8 mouse cellular contexts compared by ENCODE assay signal in the genomic region with DNA sequence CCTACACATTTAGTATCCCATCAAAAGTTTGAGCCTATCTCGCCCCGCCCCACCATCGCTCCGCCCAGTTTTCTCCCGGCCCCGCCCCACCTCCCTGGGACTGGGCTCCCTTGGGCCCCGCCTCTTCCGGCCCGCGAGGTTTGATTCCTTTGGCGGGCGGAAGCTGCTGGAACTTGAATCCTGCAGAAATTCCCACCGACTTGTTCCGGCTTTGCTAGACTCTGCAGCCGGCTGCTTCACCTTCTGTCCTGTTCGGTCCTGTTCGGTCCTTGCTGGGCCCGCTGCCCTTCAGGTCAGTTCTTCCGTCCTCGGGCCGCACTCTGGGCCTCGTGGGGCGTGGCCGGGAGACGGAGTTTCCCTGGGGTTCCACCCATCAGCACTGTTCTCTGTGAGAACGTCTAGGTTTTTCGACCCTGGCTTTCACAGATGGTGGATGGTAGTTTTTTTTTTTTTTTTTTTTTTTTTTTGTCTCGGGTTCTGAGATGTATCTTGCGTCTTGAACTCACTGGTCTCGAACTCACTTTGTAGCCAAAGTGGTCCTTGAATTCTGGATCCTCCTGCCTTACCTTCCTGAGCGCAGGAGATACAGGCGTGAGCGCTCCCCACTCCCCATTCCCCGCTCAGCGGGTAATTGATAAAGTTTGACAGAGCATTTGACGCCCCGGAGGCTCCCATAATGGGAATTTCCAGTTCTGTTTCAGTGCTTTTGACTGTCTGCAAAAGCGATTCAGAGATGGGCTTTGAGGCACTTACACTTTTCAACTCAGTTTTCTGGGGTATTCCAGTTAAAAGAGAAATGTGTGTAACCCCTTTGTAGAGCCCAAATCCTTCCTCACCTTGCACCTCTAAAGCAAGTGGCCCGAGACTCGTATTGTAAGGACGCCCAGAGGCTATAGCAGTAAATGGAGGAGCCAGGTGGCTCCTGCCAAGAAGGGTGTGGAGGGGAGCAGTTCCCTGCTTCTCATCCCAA. TPM values are rescaled to one million over a fixed set of nuclear protein-coding genes. Genes with fewer than 3 reads are reported as not detected.
DNase-seq lines count a peak whose midpoint lies in the region; ATAC-seq and TF ChIP-seq lines count a peak whose summit lies in the region.

Gene Melk (plus strand): TSS at position 96 of the 970 bp plus-strand sequence.

- WGBS in heart, embryonic 10.5 days, result 1% methylated on average over 41 of the region's 41 CpGs
- under 1% methylated on average over 41 of the region's 41 CpGs for WGBS in kidney, embryonic 14.5 days
- 1% methylated on average over 41 of the region's 41 CpGs for WGBS in lung, adult 2 months
- WGBS in neural tube, embryonic 15.5 days, result 1% methylated on average over 41 of the region's 41 CpGs
- 3% methylated on average over 41 of the region's 41 CpGs for WGBS in thymus, adult 2 months

- ATAC-seq in kidney, embryonic 14.5 days (ENCODE audit: low FRiP score, low TSS enrichment), result peak; percentile 95
- ATAC-seq in neural tube, embryonic 15.5 days (ENCODE audit: low FRiP score), result peak; percentile 86

- no peaks in the 10 kb centered on the region for H3K27me3 ChIP-seq in E14TG2a.4 (ENCODE audit: insufficient read depth, low read length)
- H3K27me3 ChIP-seq in heart, embryonic 10.5 days (ENCODE audit: insufficient read depth, poor library complexity, severe bottlenecking), result no peaks in the 10 kb centered on the region
- no peaks in the 10 kb centered on the region for H3K27me3 ChIP-seq in kidney, embryonic 14.5 days (ENCODE audit: control insufficient read depth, insufficient read depth, low read length)
- H3K27me3 ChIP-seq in neural tube, embryonic 15.5 days (replicated peaks), result no peaks in the 10 kb centered on the region
- no peaks in the 10 kb centered on the region for H3K27me3 ChIP-seq in thymus, adult 2 months (ENCODE audit: control insufficient read depth, insufficient read depth, low read length)

- peak within 1 kb of the TSS; percentile 72 for H3K9ac ChIP-seq in kidney, embryonic 14.5 days (ENCODE audit: low read depth, low read length)
- peak within 1 kb of the TSS; percentile 59 for H3K9ac ChIP-seq in neural tube, embryonic 15.5 days (replicated peaks)

- peak within 1 kb of the TSS; percentile 83 for H3K4me2 ChIP-seq in kidney, embryonic 14.5 days (replicated peaks; ENCODE audit: low read depth, low read length)
- H3K4me2 ChIP-seq in neural tube, embryonic 15.5 days, result peak within 1 kb of the TSS; percentile 88

- no peak for TF ChIP-seq CTCF in E14TG2a.4 (conservative IDR thresholded peaks at IDR 0.05; ENCODE audit: low read length)
- TF ChIP-seq CTCF in embryonic fibroblast, embryonic 13.5 days (IDR thresholded peaks at IDR 0.05; ENCODE audit: borderline replicate concordance, insufficient read depth, low read length), result no peak
- no peak for TF ChIP-seq CTCF in lung, adult 2 months (IDR thresholded peaks at IDR 0.05; ENCODE audit: insufficient read depth, low read length)
- TF ChIP-seq CTCF in thymus, adult 2 months (IDR thresholded peaks at IDR 0.05; ENCODE audit: borderline replicate concordance, control insufficient read depth, extremely low read depth, insufficient read depth, low read length, poor library complexity), result no peak

- no peak within 1 kb of the TSS for H3K27ac ChIP-seq in embryonic fibroblast, embryonic 13.5 days (ENCODE audit: insufficient read depth, low read length)
- peak within 1 kb of the TSS; percentile 93 for H3K27ac ChIP-seq in heart, embryonic 10.5 days
- peak within 1 kb of the TSS; percentile 66; the same call in 1 of the 2 replicates for H3K27ac ChIP-seq in kidney, embryonic 14.5 days (ENCODE audit: low read depth, low read length)
- no peak within 1 kb of the TSS for H3K27ac ChIP-seq in neural tube, embryonic 15.5 days (replicated peaks)
- H3K27ac ChIP-seq in thymus, adult 2 months (ENCODE audit: control insufficient read depth, insufficient read depth, low read length), result no peak within 1 kb of the TSS

- DNase-seq in brain, adult 2 months (ENCODE audit: low read depth, low spot score), result peak; percentile 49
- DNase-seq in heart, embryonic 10.5 days (ENCODE audit: low spot score), result peak; percentile 96
- DNase-seq in lung, adult 2 months, result peak; percentile 68
- peak; percentile 75 for DNase-seq in thymus, adult 2 months

- H3K4me1 ChIP-seq in E14TG2a.4 (replicated peaks; ENCODE audit: low read depth, low read length), result peaks cover 18% of the 10 kb centered on the region
- peaks cover 4% of the 10 kb centered on the region; the same call in 1 of the 2 replicates for H3K4me1 ChIP-seq in embryonic fibroblast, embryonic 13.5 days (ENCODE audit: control insufficient read depth, insufficient read depth, low read length)
- peaks cover 17% of the 10 kb centered on the region for H3K4me1 ChIP-seq in heart, embryonic 10.5 days
- H3K4me1 ChIP-seq in kidney, embryonic 14.5 days (ENCODE audit: control insufficient read depth, insufficient read depth, low read length), result peaks cover 12% of the 10 kb centered on the region
- 0 out of 2 replicates have a peak, but pooled peaks cover 4% of the 10 kb centered on the region for H3K4me1 ChIP-seq in lung, adult 2 months (ENCODE audit: control insufficient read depth, insufficient read depth, low read length)
- H3K4me1 ChIP-seq in neural tube, embryonic 15.5 days, result peaks cover 12% of the 10 kb centered on the region
- H3K4me1 ChIP-seq in thymus, adult 2 months (replicated peaks; ENCODE audit: control insufficient read depth, insufficient read depth, low read length), result peaks cover 6% of the 10 kb centered on the region

- peak; percentile 57 for TF ChIP-seq POLR2A in embryonic fibroblast, embryonic 13.5 days (IDR thresholded peaks at IDR 0.05; ENCODE audit: low read depth, low read length)
- TF ChIP-seq POLR2A in lung, adult 2 months (IDR thresholded peaks at IDR 0.05; ENCODE audit: borderline replicate concordance, extremely low read depth, low read depth, low read length), result no peak
- TF ChIP-seq POLR2A in thymus, adult 2 months (IDR thresholded peaks at IDR 0.05; ENCODE audit: control insufficient read depth, extremely low read depth, insufficient read depth, low read length, poor library complexity), result no peak

- no peaks in the 10 kb centered on the region for H3K9me3 ChIP-seq in E14TG2a.4 (ENCODE audit: low read length)
- H3K9me3 ChIP-seq in heart, embryonic 10.5 days, result no peaks in the 10 kb centered on the region
- H3K9me3 ChIP-seq in kidney, embryonic 14.5 days (ENCODE audit: control insufficient read depth, low read length), result no peaks in the 10 kb centered on the region
- no peaks in the 10 kb centered on the region for H3K9me3 ChIP-seq in neural tube, embryonic 15.5 days (replicated peaks)

- H3K36me3 ChIP-seq in E14TG2a.4 (ENCODE audit: insufficient read depth, low read length), result peaks cover 28% of the 10 kb centered on the region
- H3K36me3 ChIP-seq in heart, embryonic 10.5 days, result peaks cover 11% of the 10 kb centered on the region; the same call in 1 of the 2 replicates
- peaks cover 5% of the 10 kb centered on the region; the same call in 1 of the 2 replicates for H3K36me3 ChIP-seq in kidney, embryonic 14.5 days (ENCODE audit: control insufficient read depth, insufficient read depth, low read length)
- H3K36me3 ChIP-seq in neural tube, embryonic 15.5 days, result no peaks in the 10 kb centered on the region
- H3K36me3 ChIP-seq in thymus, adult 2 months (ENCODE audit: control insufficient read depth, insufficient read depth, low read length), result peaks cover under 1% of the 10 kb centered on the region; the same call in 1 of the 2 replicates

- peak within 1 kb of the TSS; percentile 94 for H3K4me3 ChIP-seq in E14TG2a.4 (replicated peaks; ENCODE audit: low read length)
- H3K4me3 ChIP-seq in embryonic fibroblast, embryonic 13.5 days (ENCODE audit: insufficient read depth, low read length), result peak within 1 kb of the TSS; percentile 96
- H3K4me3 ChIP-seq in heart, embryonic 10.5 days, result peak within 1 kb of the TSS; percentile 93
- peak within 1 kb of the TSS; percentile 65 for H3K4me3 ChIP-seq in kidney, embryonic 14.5 days (ENCODE audit: low read length)
- H3K4me3 ChIP-seq in lung, adult 2 months (replicated peaks; ENCODE audit: extremely low read depth, low read depth, low read length), result peak within 1 kb of the TSS; percentile 80
- H3K4me3 ChIP-seq in neural tube, embryonic 15.5 days (replicated peaks), result peak within 1 kb of the TSS; percentile 63
- peak within 1 kb of the TSS; percentile 90 for H3K4me3 ChIP-seq in thymus, adult 2 months (ENCODE audit: control insufficient read depth, insufficient read depth, low read length)

RNA-seq across cellular contexts. Expression of gene Melk, which starts in this region (rescaled TPM):
- 27.0 and 30.6 TPM in 2 replicates for polyA plus RNA-seq in embryonic fibroblast, embryonic 13.5 days (2011; ENCODE audit: insufficient read length, low read depth, missing spikeins)
- 40.9 and 43.2 TPM in 2 replicates for polyA plus RNA-seq in heart, embryonic 10.5 days (2016; fragmentation: Nextera tagmentation; extraction: Ambion mirVana)
- polyA plus RNA-seq in kidney, embryonic 14.5 days (2014; fragmentation: Nextera tagmentation; extraction: Ambion mirVana), result 41.6 and 52.6 TPM in 2 replicates
- 0.31 and 0.92 TPM in 2 replicates for polyA plus RNA-seq in lung, adult 2 months (2012; rRNA removed)
- 4.0 and 11.6 TPM in 2 replicates for polyA plus RNA-seq in neural tube, embryonic 15.5 days (2015; fragmentation: Nextera tagmentation; extraction: Ambion mirVana)
- 5.3 and 7.7 TPM in 2 replicates for polyA plus RNA-seq in thymus, adult 2 months (2012; rRNA removed)

Comparison
In these comparisons a context has a peak if more than half of its experiments do, and no peak if none do; other contexts are left out.
1. Peak in DNase-seq and H3K4me3 ChIP-seq in lung, adult 2 months; RNA of the gene not detected or under 1 TPM.
2. H3K27ac ChIP-seq: peak in heart, embryonic 10.5 days (single experiment) and kidney, embryonic 14.5 days (single experiment); none in embryonic fibroblast, embryonic 13.5 days (single experiment), neural tube, embryonic 15.5 days (single experiment) and thymus, adult 2 months (single experiment).
3. Peak in every context shown above with its lines, with median percentiles within 50 percentile points of each other: H3K4me3 ChIP-seq and DNase-seq.